Mouse (Mus musculus) right cerebral cortex, postnatal 36 days (tissue): Measurements from ENCODE around the gene Oxgr1.

ENCODE experiments used
- DNase-seq, 2 experiments: peaks; one replicate each; pipeline ENCODE4 v3.0.0; 2022; ENCODE audit warnings: low spot score in 2 of 2, mixed read lengths in 1 of 2

Gene Oxgr1

GRCm38 (mm10) chr14:119980698-119981235, 61.5 kb downstream of the Oxgr1 start:
- DNase-seq: no peak
